Mouse (Mus musculus) hindbrain, embryonic 14.5 days (tissue): ENCODE data around the gene Tfpi. TPM values are rescaled to one million over a fixed set of nuclear protein-coding genes. Genes with fewer than 3 reads are reported as not detected.
A peak's percentile ranks its signal among the peaks of the same experiment; 100 is the strongest.
"Not testable (repeated sequence)": the region's sequence is repeated elsewhere in the genome, so short reads cannot be mapped to it uniquely, and the experiment has no call there.

Experiments used
- ATAC-seq: fragments of 200-750 bp; cut with Nextera tagmentation; 2 replicates; pipeline ENCODE4 v1.8.0; 2017; ENCODE audit warnings: moderate number of reproducible peaks, mild to moderate bottlenecking, moderate TSS enrichment, moderate library complexity; ENCODE audit not compliant: low FRiP score
- DNase-seq: peaks from one replicate; pipeline ENCODE4 v3.0.0-alpha.2; 2015; ENCODE audit warnings: low spot score
- H3K27ac ChIP-seq: fragments of 300-500 bp; sonication (generic); 2 replicates; pipeline ENCODE4 v1.5.1; 2014; ENCODE audit warnings: mild to moderate bottlenecking, moderate library complexity
- H3K27me3 ChIP-seq: fragments of 300-500 bp; sonication (generic); 2 replicates; pipeline ENCODE4 v1.6.1; 2014; ENCODE audit warnings: mild to moderate bottlenecking, low read length, mixed read lengths; ENCODE audit not compliant: control insufficient read depth, insufficient read depth
- H3K36me3 ChIP-seq: fragments of 300-500 bp; sonication (generic); replicated peaks from 2 replicates; pipeline ENCODE4 v1.6.1; 2014; ENCODE audit not compliant: control insufficient read depth, insufficient read depth
- H3K4me1 ChIP-seq: fragments of 300-500 bp; sonication (generic); replicated peaks from 2 replicates; pipeline ENCODE4 v1.6.1; 2014; ENCODE audit warnings: antibody characterized with exemption, low read length, mixed read lengths; ENCODE audit not compliant: control insufficient read depth, insufficient read depth
- H3K4me2 ChIP-seq: fragments of 300-500 bp; sonication (generic); replicated peaks from 2 replicates; pipeline ENCODE4 v1.6.1; 2014; ENCODE audit warnings: mild to moderate bottlenecking, moderate library complexity
- H3K4me3 ChIP-seq: fragments of 300-500 bp; sonication (generic); replicated peaks from 2 replicates; pipeline ENCODE4 v1.5.1; 2014; ENCODE audit warnings: mild to moderate bottlenecking, low read length
- H3K9ac ChIP-seq: fragments of 300-500 bp; sonication (generic); 2 replicates; pipeline ENCODE4 v1.6.1; 2014
- H3K9me3 ChIP-seq: fragments of 300-500 bp; sonication (generic); 2 replicates; pipeline ENCODE4 v1.6.1; 2016; ENCODE audit warnings: low read length; ENCODE audit not compliant: control insufficient read depth
- WGBS: fragments of 180-500 bp; shearing (Covaris S2); extraction: QIAGEN DNeasy Blood & Tissue Kit; methylation state at CpG from one replicate; pipeline ENCODE4 v1.1.7; 2014; 5-methylcytosine and 5-hydroxymethylcytosine counted together
- polyA plus RNA-seq: library from polyadenylated mRNA; unstranded; fragments of >200 nt; fragmentation: Nextera tagmentation; extraction: Ambion mirVana; gene quantifications from 2 replicates; pipeline ENCODE4 v1.2.1, GENCODE M21; 2014

Tfpi gene
- polyA plus RNA-seq, 1 experiment from 2014 or later: 20.4 TPM

DNA sequence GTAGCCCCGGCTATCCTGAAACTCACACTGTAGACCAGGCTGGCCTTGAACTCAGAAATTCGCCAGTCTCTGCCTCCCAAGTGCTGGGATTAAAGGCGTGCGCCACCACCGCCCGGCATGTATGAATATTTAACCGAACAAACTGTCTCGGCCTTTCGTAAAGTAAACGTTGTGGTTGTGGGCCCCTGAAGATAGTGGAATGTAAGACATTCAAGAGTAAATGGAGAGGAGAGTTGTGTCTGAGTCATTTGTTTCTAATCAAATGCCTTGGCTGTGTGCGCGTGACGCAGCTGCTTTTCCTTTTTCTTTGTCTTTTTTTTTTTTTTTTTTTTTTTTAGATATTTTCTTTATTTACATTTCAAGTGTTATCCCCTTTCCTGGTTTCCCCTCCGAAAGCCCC is 88.0 kb downstream of the Tfpi start:
- not testable (repeated sequence) for H3K4me1 ChIP-seq, ATAC-seq
- WGBS: 94% methylated on average over 14 of the region's 14 CpGs

DNA sequence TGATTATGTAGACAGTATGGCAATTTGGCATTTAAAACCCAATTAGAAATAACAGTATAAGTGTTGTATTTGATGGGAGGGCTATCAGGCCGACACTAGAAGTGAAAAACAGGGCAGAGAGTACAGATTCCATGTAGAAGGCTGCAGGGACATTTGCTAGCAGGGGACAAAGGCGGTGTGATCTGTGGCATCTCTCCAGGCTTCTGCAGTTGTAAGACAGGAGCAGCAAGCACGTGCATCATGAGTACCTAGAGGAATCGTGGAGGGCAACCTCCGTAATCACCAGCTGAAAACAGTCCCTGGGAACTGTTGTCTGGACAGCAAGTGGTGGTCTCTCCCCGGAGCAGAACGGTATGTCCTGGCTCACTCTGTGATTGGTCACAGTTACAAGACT is 88.6 kb downstream of the Tfpi start:
- ATAC-seq (no peak), DNase-seq (no peak)
- no peaks in the 10 kb centered on the region for H3K36me3 ChIP-seq
- no peak overlapping the region for H3K4me3 ChIP-seq
- H3K4me2 ChIP-seq: no peak overlapping the region
- H3K9me3 ChIP-seq: no peaks in the 10 kb centered on the region
- H3K9ac ChIP-seq: no peak overlapping the region
- 78% methylated on average over 7 of the region's 7 CpGs for WGBS
- no peak overlapping the region for H3K27ac ChIP-seq
- no peaks in the 10 kb centered on the region; the same call in 1 of the 2 replicates for H3K4me1 ChIP-seq
- no peaks in the 10 kb centered on the region for H3K27me3 ChIP-seq

More for the DNA sequence above, 88.0 kb downstream of the Tfpi start:
- H3K9ac ChIP-seq, H3K27ac ChIP-seq, H3K9me3 ChIP-seq, H3K27me3 ChIP-seq, H3K36me3 ChIP-seq, H3K4me2 ChIP-seq, H3K4me3 ChIP-seq, DNase-seq: not testable (repeated sequence)

DNA sequence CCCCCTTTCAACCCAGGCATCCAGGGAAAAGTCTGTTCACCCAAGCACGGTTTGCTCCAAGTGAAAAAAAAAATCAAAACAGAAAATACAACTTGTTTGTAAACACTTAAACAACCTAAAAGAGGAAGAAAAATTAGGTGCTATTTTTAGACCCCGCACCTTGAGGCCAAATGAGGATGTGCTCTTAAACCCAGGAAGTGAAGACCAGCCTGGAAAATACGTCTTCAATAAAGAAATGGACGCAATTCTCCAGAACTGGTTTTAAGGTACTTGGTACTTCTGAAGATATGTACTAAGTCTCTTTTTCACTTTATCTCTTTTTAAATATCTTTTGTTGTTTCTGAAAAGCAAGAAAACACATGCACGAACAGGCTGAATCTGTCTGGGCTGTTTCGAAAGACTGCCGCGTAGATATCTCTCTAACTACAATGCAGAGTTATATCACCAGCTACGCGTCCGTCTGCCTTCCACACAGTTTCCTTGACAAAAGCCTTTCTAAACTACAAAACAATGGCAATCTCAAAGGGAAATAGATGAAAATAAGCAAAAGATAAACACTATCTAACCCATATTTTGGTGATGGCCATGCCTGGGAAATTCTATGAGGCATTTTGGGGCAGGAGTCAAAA is 89.1 kb downstream of the Tfpi start:
- ATAC-seq (no peak), DNase-seq (no peak)
- Histone ChIP-seq H3K27me3 (no peaks in the 10 kb centered on the region), H3K9me3 (no peaks in the 10 kb centered on the region), H3K4me1 (no peaks in the 10 kb centered on the region; the same call in 1 of the 2 replicates), H3K4me3 (no peak overlapping the region; the same call in 1 of the 2 replicates), H3K4me2 (peak overlapping the region; percentile 39), H3K9ac (0 out of 2 replicates have a peak overlapping the region, but pooled peaks have one; percentile 16), H3K36me3 (no peaks in the 10 kb centered on the region), H3K27ac (no peak overlapping the region)
- 71% methylated on average over 11 of the region's 11 CpGs for WGBS

DNA sequence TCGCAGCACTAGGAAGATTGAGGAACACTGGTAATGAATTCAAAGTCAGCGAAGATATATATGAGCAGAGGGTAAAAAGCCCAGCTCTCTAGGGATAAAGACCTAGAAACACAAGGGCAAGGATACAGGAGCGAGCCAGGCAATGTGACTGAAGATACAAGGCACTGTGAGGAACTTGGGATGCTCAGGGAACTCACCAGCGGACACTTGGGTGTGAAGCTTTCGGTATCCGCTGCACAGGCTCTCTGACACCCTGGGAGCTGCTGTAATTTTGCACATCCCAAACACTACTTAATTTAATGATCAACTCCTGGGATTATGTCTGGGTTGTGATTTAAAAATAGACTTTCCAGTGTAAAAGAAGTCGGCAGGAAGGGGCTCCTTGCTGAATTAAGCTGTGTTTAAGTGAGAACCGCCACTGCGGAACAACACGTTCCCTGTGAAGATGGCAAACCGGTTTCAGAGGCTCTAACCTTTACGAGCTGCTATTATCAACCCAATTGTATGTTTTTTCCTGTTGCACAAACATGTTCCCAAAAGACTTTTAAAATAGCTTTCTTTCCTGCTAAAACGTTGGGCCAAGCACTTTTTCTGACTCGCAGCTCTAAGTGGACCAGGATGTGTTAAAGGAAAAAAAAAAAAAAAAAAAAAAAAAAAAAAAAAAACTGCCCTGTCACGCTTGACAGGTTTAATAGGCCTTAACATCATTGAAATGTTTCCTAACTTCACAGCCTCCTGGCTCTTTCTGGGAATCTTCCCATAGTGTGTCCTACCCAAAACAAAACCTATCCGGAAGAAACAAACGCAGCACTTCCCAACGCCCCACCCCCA is 89.8 kb downstream of the Tfpi start:
- Histone ChIP-seq H3K4me1 (no peaks in the 10 kb centered on the region; the same call in 1 of the 2 replicates), H3K4me3 (no peak overlapping the region; the same call in 1 of the 2 replicates), H3K27ac (no peak overlapping the region), H3K9ac (0 out of 2 replicates have a peak overlapping the region, but pooled peaks have one; percentile 16), H3K4me2 (peak overlapping the region; percentile 39), H3K36me3 (no peaks in the 10 kb centered on the region), H3K9me3 (no peaks in the 10 kb centered on the region), H3K27me3 (no peaks in the 10 kb centered on the region)
- 40% methylated on average over 18 of the region's 18 CpGs for WGBS
- ATAC-seq (no peak), DNase-seq (no peak)

DNA sequence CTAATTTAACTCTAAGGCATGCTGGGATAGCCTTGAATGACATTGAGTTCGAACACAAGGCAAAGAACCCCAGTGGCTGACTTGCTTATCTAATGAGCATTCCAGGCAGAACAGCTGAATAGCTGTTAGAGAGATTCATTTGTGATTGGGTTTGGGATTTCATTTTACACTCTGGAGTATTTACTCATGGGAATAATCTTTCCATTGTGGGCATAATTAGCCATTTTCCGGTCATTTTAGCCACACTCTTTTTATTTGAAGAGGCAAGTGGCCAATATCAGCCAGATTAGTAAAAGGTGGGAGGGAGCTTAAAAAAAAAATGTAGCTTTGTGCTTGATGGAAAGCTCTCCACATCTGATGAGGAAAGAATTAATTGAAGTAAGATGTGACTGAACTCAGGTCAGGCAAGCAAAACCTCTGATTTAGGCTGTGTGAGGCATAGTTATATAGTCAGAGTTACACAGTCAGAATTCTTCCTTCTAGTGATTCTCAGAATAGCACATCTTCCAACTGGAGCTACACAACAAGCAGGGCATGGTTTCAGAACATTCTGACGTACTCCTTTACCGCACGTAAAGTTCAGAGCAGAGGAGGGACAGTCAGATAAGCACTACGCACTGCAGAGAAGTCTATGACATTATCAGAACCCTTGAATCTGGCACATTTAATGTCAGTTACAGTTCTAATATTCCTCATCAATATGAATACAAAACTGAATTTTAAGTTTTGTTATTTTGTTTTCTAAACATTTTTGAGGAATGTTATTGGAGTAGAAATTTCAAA is 91.5 kb downstream of the Tfpi start:
- ATAC-seq: no peak
- no peaks in the 10 kb centered on the region for H3K36me3 ChIP-seq
- WGBS: 75% methylated on average over 6 of the region's 6 CpGs
- H3K27me3 ChIP-seq: no peaks in the 10 kb centered on the region
- no peak overlapping the region for H3K4me2 ChIP-seq
- no peaks in the 10 kb centered on the region for H3K9me3 ChIP-seq
- no peak for DNase-seq
- no peak overlapping the region for H3K9ac ChIP-seq
- no peak overlapping the region for H3K27ac ChIP-seq
- H3K4me1 ChIP-seq: no peaks in the 10 kb centered on the region; the same call in 1 of the 2 replicates
- H3K4me3 ChIP-seq: no peak overlapping the region

DNA sequence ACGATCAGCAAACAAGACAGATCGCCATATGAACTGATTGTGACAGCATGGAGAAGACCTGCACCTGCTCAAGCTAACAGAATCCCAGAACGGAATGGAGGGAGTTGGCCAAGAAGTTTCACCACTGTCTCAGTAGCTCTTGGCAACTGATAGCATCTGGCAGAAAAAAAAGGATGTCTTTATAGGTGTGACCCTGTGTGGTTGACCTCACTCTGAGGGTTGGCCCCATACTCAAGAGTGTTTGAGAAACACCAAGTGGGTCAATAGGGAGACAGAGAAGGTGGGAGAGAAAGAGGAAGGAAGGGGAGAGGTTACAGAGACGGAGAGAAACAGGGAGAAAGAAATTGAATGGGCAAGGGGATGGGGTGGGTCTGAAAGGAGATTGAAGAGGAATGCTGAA is 92.7 kb downstream of the Tfpi start:
- 90% methylated on average over 4 of the region's 4 CpGs for WGBS
- no peak overlapping the region for H3K27ac ChIP-seq
- ATAC-seq: no peak
- no peak for DNase-seq
- H3K4me3 ChIP-seq: no peak overlapping the region
- H3K9ac ChIP-seq: no peak overlapping the region
- H3K9me3 ChIP-seq: no peaks in the 10 kb centered on the region
- H3K4me1 ChIP-seq: no peaks in the 10 kb centered on the region; the same call in 1 of the 2 replicates
- H3K4me2 ChIP-seq: no peak overlapping the region
- no peaks in the 10 kb centered on the region for H3K36me3 ChIP-seq
- no peaks in the 10 kb centered on the region for H3K27me3 ChIP-seq

Other genes with a start within 250 kb of the Tfpi start
- 22.3 and 23.1 TPM in 2 replicates for gene Calcrl, start 51.4 kb downstream of the Tfpi start, polyA plus RNA-seq
- 30.7 and 34.8 TPM in 2 replicates for gene Ctnnd1, start 174.0 kb upstream of the Tfpi start, polyA plus RNA-seq
- gene Btbd18, start 182.3 kb upstream of the Tfpi start, polyA plus RNA-seq: 0.16 and 0.40 TPM in 2 replicates
- 196 and 205 TPM in 2 replicates for gene Selenoh, start 194.0 kb upstream of the Tfpi start, polyA plus RNA-seq
- gene Gm28635, start 201.3 kb upstream of the Tfpi start, polyA plus RNA-seq: not detected in 2 replicates
- 59.3 and 61.3 TPM in 2 replicates for gene Med19, start 201.6 kb upstream of the Tfpi start, polyA plus RNA-seq
- gene Tmx2, start 202.4 kb upstream of the Tfpi start, polyA plus RNA-seq: 316 and 341 TPM in 2 replicates
- gene Zdhhc5, start 238.4 kb upstream of the Tfpi start, polyA plus RNA-seq: 21.9 and 22.5 TPM in 2 replicates